Mouse (Mus musculus) testis, postnatal 14 days (tissue): ENCODE data around the gene Ypel3.
A peak's percentile ranks its signal among the peaks of the same experiment; 100 is the strongest.

Experiments
- DNase-seq: peaks from one replicate; pipeline ENCODE4 v3.0.0; 2021; ENCODE audit warnings: low spot score

Gene Ypel3

DNA sequence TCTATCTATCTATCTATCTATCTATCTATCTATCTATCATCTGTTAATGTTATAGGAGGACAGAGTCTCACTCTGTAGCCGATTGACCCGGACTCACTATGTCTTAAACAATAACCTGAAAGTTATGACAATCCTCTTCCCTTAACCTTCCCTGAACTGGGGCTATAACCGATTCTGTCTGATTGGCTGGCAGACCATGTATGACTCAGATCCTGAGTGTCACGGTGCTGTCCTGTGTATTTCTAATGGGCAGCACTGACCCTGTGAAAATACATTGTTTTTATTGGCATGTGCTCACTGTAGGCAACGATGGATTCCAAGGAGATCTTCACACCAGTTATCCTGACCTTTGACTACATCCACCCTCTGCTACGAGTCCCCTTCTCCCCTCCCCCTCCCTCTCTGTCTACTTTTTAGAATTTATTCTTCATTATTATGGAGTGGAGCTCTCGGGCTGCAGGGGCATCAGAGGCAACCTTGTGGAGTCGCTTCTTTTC is 39.0 kb downstream of the Ypel3 start:
- DNase-seq: no peak

DNA sequence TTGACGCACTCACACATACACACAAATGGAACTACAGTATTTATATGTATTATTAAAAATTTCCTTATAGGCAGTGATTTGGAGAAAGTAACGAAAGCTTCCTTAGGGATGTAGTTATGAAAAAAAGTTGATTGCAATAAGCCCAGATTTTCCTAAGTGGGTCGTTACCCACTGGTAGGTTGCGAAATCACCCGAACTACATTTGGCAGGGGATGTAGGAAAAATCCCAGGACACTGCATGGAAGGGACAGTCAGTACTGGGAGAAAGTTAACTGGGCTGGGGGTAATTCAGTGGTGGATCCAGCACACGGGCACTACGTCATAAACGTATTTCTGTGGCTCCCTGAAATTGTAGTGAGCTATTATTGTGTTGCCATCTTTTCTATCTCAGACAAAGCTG is 39.7 kb downstream of the Ypel3 start:
- DNase-seq: no peak

DNA sequence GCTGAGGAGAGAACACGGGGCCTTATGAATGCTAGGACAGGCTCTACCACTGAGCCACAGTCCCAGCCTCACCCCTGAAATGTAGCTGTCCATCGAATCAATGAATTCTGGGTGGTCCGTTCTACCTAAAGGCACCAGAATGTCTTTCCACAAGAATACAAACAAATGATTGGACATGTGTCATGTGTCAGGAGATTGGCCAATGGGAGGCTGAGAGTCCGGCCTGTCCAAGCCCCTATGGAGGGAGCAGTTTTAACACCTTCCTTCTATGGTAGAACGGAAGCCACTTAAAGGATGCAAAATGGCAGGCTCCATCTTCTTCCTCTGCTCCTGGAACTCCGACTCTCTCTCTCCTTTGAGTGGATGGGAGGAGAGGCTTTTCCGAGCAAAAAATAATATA is 40.8 kb downstream of the Ypel3 start:
- no peak for DNase-seq

DNA sequence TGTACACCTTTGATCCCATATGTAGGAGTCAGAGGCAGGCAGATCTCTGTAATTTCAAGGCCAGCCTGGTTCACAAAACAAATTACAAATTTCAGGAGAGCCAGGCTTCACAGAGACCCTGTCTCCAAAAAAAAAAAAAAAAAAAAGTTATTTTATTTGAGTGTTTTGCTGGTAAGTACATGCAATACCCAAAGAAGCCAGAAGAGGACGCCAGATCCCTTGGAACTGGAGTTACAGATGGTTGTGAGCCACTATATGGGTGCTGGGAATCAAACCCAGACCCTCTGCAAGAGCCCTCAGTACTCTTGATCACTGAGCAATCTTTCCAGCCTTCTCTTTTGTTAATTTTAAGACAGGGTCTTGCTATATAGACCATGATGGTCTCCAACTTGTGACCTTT is 42.1 kb downstream of the Ypel3 start:
- DNase-seq: no peak

DNA sequence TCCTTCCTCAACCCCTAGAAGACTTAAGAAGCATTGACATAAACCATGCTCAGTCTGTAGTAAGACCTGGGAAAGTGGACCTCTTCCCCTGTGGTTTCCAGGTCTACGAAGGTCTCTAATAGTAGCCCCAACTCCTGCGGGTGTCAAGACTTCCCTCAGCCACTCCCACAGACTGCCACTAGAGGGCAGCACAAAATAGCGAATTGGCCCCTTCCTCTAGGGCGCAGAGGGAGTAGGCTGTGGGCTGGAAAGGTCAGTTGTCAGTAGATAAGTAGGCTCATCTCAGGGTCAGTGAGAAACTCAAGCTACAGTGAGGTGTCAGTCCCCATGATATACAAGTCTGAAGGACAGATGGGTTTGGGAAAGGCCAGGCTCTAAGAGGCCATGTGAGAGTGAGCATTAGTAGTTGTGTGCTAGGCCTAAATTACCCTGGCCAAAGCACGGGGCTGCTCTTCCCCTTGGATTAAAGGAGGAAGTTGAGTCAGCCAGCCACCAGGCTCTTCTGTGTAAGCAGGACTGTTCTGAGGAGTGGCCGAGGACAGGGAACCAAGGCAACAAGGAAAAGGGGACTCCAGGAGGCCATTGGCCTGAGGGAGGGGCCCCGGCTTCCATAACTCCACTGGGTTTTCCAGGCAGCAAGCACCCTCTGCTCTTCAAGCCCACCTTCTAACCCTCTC is 45.2 kb downstream of the Ypel3 start:
- peak; percentile 66 for DNase-seq

DNA sequence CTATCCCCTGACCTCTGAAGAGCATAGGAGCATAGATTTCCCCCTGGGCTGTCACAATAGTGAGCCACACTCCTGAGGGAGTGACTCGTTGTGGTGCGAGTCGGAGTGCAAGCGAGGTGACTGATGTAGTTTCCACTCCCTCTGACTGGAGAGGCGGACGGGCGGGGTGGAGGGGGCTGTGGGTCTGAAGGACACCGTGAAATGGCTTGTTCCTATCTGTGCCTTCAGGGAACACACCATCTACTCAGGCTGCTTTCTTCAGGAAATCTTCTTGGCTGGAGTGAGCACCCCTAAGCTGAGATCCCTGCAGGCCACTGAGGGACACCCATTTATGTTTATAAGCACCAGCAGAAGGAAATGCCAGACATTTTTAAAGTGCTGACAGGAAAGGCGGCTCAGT is 46.0 kb downstream of the Ypel3 start:
- no peak for DNase-seq

DNA sequence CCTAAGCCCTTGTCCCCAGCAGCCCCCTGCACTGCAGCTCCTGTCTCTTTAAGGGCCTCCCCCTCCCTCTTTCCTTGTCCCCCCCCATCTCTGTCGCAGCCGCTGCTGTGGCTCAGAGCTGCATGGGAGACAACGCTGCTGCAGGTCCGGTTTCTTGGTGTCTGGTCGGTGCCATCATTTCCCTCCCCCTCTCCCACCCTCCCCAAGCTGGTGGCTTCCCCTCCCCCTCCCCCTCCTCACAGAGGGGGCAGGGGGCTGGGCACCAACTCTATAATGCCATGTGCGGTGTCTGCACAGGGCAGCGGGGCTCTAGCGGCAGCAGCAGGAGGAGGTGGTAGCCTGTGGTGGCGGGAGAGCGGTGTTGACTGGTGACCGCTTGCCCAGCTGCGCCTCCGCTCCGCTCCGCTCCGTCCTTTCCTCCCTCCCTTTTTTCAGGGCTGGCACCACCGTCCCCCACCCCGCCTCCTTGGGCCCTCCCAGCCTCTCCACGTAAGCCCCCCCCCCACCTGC is 46.5 kb downstream of the Ypel3 start:
- no peak for DNase-seq

DNA sequence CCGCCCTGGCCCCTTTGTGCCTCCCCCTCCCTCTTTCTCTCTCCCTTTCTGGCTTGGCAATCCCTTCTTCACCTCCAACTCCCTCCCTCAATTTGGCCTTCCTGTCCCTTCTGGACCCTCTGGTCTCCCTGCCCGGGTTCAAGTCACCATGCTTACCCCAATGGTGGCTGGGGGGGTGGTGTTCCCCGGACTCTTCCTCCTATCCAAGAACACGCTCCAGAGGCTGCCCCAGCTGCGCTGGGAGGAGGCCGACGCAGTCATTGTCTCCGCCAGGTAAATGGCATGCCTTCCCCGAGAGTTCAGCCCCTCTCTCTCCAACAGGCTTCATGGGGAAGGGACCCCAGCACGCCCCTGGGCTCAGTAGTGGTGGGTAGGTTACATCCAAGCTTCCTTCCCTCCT is 47.2 kb downstream of the Ypel3 start:
- no peak for DNase-seq

DNA sequence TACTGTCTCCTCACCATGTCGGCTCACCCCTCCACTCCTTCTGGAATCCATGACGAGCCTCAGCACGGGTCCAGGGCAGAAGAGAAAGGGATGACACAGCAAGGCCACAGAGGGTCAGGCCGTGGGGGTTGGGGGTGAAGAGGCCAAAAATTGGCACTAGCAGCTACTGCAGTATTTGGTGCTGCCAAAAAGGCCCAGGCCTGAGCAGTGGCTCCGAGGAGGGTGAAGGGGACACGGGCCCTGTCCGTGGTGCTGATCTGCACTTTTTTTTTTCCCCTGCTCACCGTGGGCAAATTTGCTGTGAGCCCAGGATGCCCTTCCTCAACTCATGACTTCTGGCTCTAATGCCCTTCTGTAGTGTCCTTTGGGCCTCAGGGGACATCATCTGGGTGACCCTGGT is 48.6 kb downstream of the Ypel3 start:
- DNase-seq: no peak

DNA sequence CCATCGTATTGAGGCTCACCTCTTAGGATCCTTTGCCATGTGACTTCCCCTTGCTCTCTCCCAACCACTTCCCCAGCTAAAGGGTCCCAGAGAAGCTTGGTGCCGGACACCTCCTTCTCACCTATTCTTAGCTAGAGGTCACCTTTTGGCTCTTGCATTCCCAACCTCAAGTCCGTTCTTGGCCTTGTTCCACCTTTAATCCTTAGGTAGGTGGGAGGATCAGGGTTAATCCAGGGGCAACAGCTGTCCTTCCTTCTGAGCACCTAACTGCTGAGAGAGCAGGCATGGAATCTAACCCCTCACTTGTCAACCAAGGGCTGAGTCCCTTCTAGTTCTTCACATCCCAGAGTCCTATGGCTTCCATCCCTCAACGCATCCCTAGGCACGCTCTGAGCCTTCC is 49.2 kb downstream of the Ypel3 start:
- no peak for DNase-seq
